Mouse (Mus musculus) bone marrow, adult 2 months (tissue): ENCODE results near the gene Mapk9. TPM values are rescaled to one million over a fixed set of nuclear protein-coding genes. Genes with fewer than 3 reads are reported as not detected.

ENCODE experiments used
- H3K27ac ChIP-seq: fragments of 200-500 bp; 2 replicates; pipeline ENCODE4 v1.5.1; 2012; ENCODE audit warnings: low read depth, mild to moderate bottlenecking, control low read depth, inconsistent platforms, low read length; ENCODE audit not compliant: control insufficient read depth, poor library complexity, insufficient read depth
- H3K4me1 ChIP-seq: fragments of 200-500 bp; 2 replicates; pipeline ENCODE4 v1.6.1; 2011; ENCODE audit warnings: low read length; ENCODE audit not compliant: control insufficient read depth, insufficient read depth
- H3K4me3 ChIP-seq: fragments of 200-500 bp; replicated peaks from 2 replicates; pipeline ENCODE3; 2011; ENCODE audit warnings: mild to moderate bottlenecking, low read depth, low read length, control low read depth; ENCODE audit not compliant: control insufficient read depth
- CTCF ChIP-seq: fragments of 200-500 bp; IDR thresholded peaks from 2 replicates; pipeline ENCODE4 v1.5.1; 2011; ENCODE audit warnings: low read length, control low read depth; ENCODE audit not compliant: control insufficient read depth, insufficient read depth
- POLR2A ChIP-seq: fragments of 200-500 bp; IDR thresholded peaks from 2 replicates; pipeline ENCODE4 v1.6.1; 2011; ENCODE audit warnings: low read depth, mild to moderate bottlenecking, control low read depth, low read length, borderline replicate concordance; ENCODE audit not compliant: control insufficient read depth
- WGBS: fragments of 180-500 bp; shearing (Covaris S2); methylation state at CpG from one replicate; pipeline ENCODE4 v1.1.7; 2018; 5-methylcytosine and 5-hydroxymethylcytosine counted together
- polyA plus RNA-seq: library from polyadenylated mRNA; stranded (reverse); fragments of >200 nt; gene quantifications from 2 replicates; pipeline ENCODE4 v1.2.4, GENCODE M21; 2011; ENCODE audit warnings: low replicate concordance; ENCODE audit not compliant: missing spikeins, insufficient read depth, insufficient read length

Gene Mapk9
- polyA plus RNA-seq, 1 experiment, result 15.2 TPM

DNA sequence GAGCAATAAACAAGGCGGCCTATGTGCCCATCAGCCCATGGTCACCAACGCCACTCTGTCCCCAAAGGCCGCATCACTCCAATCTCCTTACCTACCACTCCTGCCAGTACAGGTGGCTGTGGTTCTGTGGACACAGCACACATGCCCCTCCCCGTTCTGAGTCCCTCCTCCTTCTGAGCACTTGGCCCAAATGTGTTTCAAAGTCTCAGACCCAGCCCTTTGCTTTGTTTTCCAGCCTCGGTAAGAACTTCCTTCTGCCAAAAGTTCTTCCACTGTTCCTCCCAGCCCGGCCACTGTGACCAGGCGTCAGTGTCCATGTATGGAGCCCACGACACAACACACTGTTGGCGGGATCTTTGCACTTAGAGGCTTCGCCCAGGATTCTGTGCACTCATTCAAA lies 2.2 kb upstream of the Mapk9 start:
- Histone ChIP-seq H3K27ac (no peak overlapping the region), H3K4me1 (peaks cover 3% of the 10 kb centered on the region), H3K4me3 (no peak overlapping the region)
- 86% methylated on average over 10 of the region's 10 CpGs for WGBS
- TF ChIP-seq POLR2A (no peak), CTCF (no peak)

DNA sequence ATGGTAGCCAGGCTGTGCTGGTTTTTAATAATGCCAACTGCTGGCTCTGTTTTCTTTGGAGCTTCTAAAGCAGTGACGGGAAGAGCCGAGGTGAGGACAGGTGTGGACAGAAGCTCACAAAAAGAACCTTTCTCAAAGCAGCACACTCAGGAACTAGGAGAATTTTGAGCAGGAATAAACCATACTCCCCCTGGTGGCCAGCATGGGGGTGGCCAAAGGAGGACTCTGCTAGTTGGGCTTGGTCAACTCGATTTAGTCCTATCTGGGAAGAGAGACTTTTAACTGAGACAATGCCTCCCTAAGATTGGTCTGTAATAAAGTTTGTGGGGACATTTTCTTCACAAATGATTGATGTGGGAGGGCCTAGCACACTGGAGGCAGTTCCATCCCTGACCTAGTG lies 1.6 kb upstream of the Mapk9 start:
- WGBS, result 38% methylated on average over 3 of the region's 3 CpGs

DNA sequence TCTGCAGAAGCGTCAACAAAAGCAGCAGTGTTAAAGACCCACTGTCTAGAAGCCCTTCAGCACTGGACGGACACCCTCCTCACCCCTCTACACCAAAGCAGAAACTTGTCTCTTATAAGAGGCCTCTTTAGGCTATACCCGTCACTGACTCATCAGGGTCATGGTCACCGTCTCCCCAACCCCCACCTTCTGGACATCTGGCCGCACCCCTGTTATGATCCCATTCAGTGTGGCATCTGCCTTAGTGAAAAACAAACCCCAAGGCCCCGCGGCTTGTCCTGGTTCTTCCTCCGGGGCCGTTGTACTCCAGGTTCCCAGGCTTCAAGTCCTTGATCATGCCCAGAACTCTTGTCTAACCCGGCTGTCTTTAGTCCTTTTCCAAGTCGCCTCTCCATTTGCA lies 593 bp upstream of the Mapk9 start:
- no peak for TF ChIP-seq POLR2A
- TF ChIP-seq CTCF, result no peak
- Histone ChIP-seq H3K27ac (0 out of 2 replicates have a peak overlapping the region, but pooled peaks have one; percentile 6), H3K4me1 (peaks cover 3% of the 10 kb centered on the region), H3K4me3 (peak overlapping the region; percentile 68)
- 40% methylated on average over 11 of the region's 11 CpGs for WGBS

More for the DNA sequence above, 1.6 kb upstream of the Mapk9 start:
- Histone ChIP-seq H3K4me1 (peaks cover 3% of the 10 kb centered on the region), H3K4me3 (no peak overlapping the region), H3K27ac (no peak overlapping the region)
- peak; percentile 74 for TF ChIP-seq CTCF
- no peak for TF ChIP-seq POLR2A

DNA sequence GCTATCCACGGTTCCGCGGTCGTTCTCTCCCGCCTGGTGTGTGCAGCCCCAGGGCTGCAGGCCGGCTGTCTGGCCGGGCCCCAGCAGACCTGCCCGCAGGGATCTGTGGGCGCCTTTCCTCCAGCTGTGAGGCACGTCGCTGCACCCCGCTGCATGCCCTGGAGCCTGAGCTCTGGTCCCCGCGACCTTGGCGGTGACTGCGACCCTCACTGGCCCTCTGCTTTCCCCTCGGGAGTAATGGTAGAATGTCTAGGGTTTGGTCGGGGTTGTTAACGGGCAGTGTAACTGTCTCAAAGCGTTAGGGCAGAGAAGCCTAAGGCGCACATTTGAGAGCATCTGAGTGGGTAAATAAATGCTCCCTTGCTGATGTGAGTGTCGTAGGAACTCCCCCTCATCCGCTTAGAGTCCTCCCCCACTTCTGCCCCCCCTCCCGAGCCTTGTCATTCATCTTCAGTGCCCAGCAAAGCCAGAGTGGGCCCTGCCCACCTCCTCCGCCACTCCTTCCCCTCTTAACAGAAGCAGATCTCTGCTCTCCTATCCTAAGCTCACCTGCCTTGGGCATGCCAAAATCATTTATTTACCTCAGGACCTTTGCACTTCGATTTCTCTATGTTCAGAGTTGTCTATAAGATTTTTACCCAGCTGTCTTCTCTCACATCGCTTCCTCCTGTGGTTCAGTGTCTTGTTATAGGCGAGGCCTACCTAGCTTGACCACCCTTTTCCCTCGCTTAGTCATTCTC lies 690 bp downstream of the Mapk9 start:
- Histone ChIP-seq H3K4me3 (peak overlapping the region; percentile 68), H3K4me1 (peaks cover 3% of the 10 kb centered on the region), H3K27ac (peak overlapping the region; percentile 80)
- 4% methylated on average over 29 of the region's 29 CpGs for WGBS
- TF ChIP-seq CTCF (0 out of 2 replicates have a peak, but pooled peaks have one; percentile 1), POLR2A (no peak)

DNA sequence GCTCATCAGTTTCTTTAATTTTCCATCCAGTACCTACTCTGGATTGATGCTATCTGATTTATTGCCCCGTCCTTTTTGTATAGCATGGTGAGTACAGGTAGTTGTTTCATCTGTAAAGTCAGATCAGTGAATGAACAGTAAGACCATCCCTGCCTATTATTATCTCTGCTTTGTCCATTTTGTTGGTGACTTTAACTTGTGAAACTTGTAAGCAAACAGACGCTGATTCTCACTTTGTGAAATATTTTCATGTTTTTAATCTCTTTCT lies 1.2 kb downstream of the Mapk9 start:
- no peak overlapping the region for H3K4me3 ChIP-seq
- H3K27ac ChIP-seq, result no peak overlapping the region
- 34% methylated on average over 2 of the region's 2 CpGs for WGBS

DNA sequence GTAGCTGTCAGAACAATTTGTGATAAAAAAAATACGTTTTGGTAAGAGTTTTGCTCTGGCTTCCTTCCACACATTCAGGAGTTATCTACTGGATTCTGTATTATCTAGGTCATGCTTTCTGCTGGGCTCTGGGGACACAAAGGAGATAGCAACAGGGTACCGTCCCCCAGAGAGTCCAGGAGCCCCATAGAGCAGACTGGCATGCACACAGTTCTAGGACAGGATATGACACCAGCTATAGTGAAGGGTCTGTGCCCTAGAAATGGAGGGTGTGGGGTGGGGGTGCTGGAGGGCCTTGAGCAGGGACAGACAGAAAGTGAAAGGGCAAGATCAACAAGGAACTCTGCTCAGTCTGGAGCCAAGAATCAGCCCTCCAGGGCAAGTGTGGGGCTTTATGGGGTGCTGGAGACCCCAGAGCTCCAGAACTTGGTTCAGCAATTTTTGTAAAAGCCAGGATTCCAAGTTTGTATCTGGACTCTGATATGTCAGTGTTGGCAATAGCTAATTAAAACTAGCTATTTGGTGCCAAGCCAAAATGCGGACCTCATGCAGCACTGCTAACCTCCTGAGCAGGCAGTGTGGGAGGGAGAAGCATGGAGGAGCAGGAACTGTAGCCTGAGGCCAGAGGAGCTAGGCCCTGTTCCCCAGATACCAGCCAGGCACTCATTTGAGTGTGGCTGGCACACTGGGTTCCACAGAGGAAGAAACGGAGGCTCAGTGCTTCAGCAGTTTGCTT lies 1.7 kb downstream of the Mapk9 start:
- peaks cover 3% of the 10 kb centered on the region for H3K4me1 ChIP-seq
- TF ChIP-seq CTCF, result no peak
- TF ChIP-seq POLR2A, result no peak
- peak overlapping the region; percentile 8 for H3K4me3 ChIP-seq
- 31% methylated on average over 4 of the region's 4 CpGs for WGBS
- H3K27ac ChIP-seq, result no peak overlapping the region; the same call in 1 of the 2 replicates

More for the DNA sequence above, 1.2 kb downstream of the Mapk9 start:
- peaks cover 3% of the 10 kb centered on the region for H3K4me1 ChIP-seq
- TF ChIP-seq POLR2A (no peak), CTCF (no peak)

DNA sequence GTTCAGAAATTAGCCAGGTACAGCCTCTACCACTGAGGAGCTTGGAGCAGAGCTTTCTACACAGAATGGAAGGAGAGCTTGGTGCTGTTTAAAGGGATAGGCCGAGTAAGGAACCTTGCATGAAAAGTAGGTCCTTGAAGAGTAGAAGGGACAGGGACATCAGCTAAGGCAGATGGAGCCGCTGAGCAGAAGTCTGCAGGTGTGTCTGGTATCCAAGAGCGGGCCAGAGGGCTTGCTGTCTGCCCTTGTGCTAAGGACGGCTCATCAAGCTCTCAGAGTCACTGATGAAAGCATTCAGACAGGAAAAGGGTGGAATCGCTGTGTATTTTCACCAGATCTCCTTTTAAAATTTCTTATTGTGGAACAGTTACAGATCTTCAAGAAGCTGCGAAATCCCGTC lies 3.8 kb downstream of the Mapk9 start:
- TF ChIP-seq POLR2A (no peak), CTCF (no peak)

DNA sequence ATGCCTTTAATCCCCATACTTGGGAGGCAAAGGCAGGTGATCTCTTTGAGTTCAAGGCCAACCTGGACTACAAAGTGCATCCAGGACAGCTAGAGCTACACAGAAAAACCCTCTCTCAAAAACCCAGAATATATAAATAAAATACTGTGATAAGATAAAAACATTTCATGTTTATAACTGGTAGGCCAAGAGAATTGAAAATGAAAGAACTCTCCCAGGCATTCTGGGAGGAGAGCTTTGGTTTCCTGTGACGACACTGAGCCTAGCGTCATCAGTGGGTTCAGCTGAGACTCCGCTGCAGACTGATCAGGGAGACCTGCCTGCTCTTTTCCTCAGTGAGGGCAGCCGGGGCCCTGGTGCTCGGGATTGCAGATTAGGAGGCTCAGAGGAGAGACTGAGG lies 8.6 kb downstream of the Mapk9 start:
- Histone ChIP-seq H3K4me1 (peaks cover 1% of the 10 kb centered on the region; the same call in 1 of the 2 replicates), H3K27ac (no peak overlapping the region), H3K4me3 (no peak overlapping the region)
- 52% methylated on average over 5 of the region's 5 CpGs for WGBS
- TF ChIP-seq POLR2A (no peak), CTCF (no peak)

More for the DNA sequence above, 3.8 kb downstream of the Mapk9 start:
- WGBS, result 91% methylated on average over 7 of the region's 7 CpGs
- Histone ChIP-seq H3K27ac (no peak overlapping the region), H3K4me3 (no peak overlapping the region), H3K4me1 (peaks cover 3% of the 10 kb centered on the region)

DNA sequence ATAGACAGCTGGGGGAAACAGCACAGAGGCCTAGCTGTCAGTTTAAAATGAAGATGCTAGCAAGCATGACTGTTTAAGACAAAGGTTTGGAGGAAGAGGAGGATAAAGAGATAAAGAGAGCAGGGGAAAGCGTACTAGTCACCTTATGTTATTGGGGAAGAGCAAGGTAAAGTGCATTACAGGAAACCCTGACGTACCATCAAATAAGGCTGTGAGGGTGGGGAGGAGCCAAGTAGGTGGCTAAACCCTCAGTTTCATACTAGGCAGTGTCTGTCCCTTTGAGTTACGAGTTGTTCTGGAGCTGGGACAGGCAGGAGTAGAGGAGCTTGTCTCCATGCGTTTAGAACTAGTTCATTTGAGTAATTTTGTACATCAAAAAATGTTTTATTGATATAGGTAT lies 14.6 kb downstream of the Mapk9 start:
- no peak for TF ChIP-seq CTCF
- no peak for TF ChIP-seq POLR2A
- Histone ChIP-seq H3K4me3 (no peak overlapping the region), H3K27ac (no peak overlapping the region), H3K4me1 (peaks cover 1% of the 10 kb centered on the region; the same call in 1 of the 2 replicates)
- WGBS, result 89% methylated on average over 4 of the region's 4 CpGs

DNA sequence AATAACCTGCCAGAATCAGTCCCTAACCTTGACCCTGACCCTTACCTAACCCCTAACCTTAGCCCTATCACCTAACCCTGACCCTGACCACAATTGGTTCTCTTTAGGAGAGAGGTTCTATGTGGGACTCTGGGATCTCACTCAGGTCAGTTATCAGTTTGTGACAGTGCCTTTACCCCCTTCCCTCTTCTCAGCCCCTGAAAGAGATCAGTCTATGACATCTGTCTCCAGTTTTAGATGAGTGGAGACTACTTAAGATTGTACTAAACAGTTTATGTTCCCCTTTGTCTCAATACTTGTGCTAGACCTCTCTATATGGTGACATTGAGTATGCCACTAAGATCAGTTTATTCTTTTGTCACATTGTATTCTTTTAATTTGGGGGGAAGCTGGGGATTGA lies 17.4 kb downstream of the Mapk9 start:
- peaks cover 1% of the 10 kb centered on the region; the same call in 1 of the 2 replicates for H3K4me1 ChIP-seq
- H3K27ac ChIP-seq, result no peak overlapping the region
- no peak overlapping the region for H3K4me3 ChIP-seq
- TF ChIP-seq POLR2A (no peak), CTCF (no peak)
